Mouse (Mus musculus): ENCODE results near the gene Ccdc47.

- TF ChIP-seq POLR2A (IDR thresholded peaks at IDR 0.05; ENCODE audit: extremely low read depth, insufficient read depth, low read length) = no peak
- no peak for TF ChIP-seq CTCF (IDR thresholded peaks at IDR 0.05; ENCODE audit: low read depth, low read length)
Observed at GRCm38 (mm10) chr11:106179711-106180448, 36.3 kb downstream of the Ccdc47 start.
